Mouse (Mus musculus): Measurements from ENCODE around the gene Tmem259. TPM values are rescaled to one million over a fixed set of nuclear protein-coding genes. Genes with fewer than 3 reads are reported as not detected.

Gene Tmem259
- polyA plus RNA-seq, 1 experiment from 2014 or later: 8.2 TPM

GRCm38 (mm10) chr10:79976722-79977107, 7.4 kb downstream of the Tmem259 start:
- Histone ChIP-seq H3K9me3 (replicated peaks) (peaks cover 35% of the 10 kb centered on the region), H3K4me3 (replicated peaks) (no peak overlapping the region), H3K4me1 (replicated peaks) (peaks cover 16% of the 10 kb centered on the region), H3K27ac (no peak overlapping the region), H3K9ac (no peak overlapping the region), H3K27me3 (peaks cover 20% of the 10 kb centered on the region), H3K36me3 (peaks cover 64% of the 10 kb centered on the region), H3K4me2 (no peak overlapping the region)
- no peak for ATAC-seq (ENCODE audit: low read depth)
- WGBS (ENCODE audit: insufficient replicate concordance): 93% methylated on average over 28 of the region's 36 CpGs
- no peak for DNase-seq

GRCm38 (mm10) chr10:79976071-79976721, 7.9 kb downstream of the Tmem259 start:
- no peak overlapping the region for H3K4me3 ChIP-seq (replicated peaks)
- H3K36me3 ChIP-seq: peaks cover 59% of the 10 kb centered on the region
- H3K4me2 ChIP-seq: no peak overlapping the region
- DNase-seq (no peak), ATAC-seq (ENCODE audit: low read depth) (no peak)
- no peak overlapping the region for H3K9ac ChIP-seq
- 92% methylated on average over 28 of the region's 28 CpGs for WGBS (ENCODE audit: insufficient replicate concordance)
- no peak overlapping the region for H3K27ac ChIP-seq
- H3K4me1 ChIP-seq (replicated peaks): peaks cover 11% of the 10 kb centered on the region
- H3K27me3 ChIP-seq: peaks cover 25% of the 10 kb centered on the region
- H3K9me3 ChIP-seq (replicated peaks): peaks cover 35% of the 10 kb centered on the region

GRCm38 (mm10) chr10:79974668-79975067, 9.5 kb downstream of the Tmem259 start:
- ATAC-seq (ENCODE audit: low read depth) (no peak), DNase-seq (no peak)
- Histone ChIP-seq H3K4me1 (replicated peaks) (peaks cover 8% of the 10 kb centered on the region), H3K27ac (no peak overlapping the region), H3K4me3 (replicated peaks) (no peak overlapping the region), H3K9ac (no peak overlapping the region), H3K36me3 (peaks cover 48% of the 10 kb centered on the region), H3K9me3 (replicated peaks) (peaks cover 35% of the 10 kb centered on the region), H3K4me2 (no peak overlapping the region), H3K27me3 (peaks cover 41% of the 10 kb centered on the region)
- WGBS (ENCODE audit: insufficient replicate concordance): 68% methylated on average over 8 of the region's 8 CpGs

GRCm38 (mm10) chr10:79974087-79974486, 10.0 kb downstream of the Tmem259 start:
- no peak for ATAC-seq (ENCODE audit: low read depth)

GRCm38 (mm10) chr10:79972831-79973230, 11.3 kb downstream of the Tmem259 start:
- Histone ChIP-seq H3K27me3 (peaks cover 55% of the 10 kb centered on the region), H3K36me3 (peaks cover 38% of the 10 kb centered on the region), H3K4me1 (replicated peaks) (peaks cover 8% of the 10 kb centered on the region), H3K4me2 (no peak overlapping the region), H3K9ac (no peak overlapping the region), H3K4me3 (replicated peaks) (no peak overlapping the region), H3K27ac (no peak overlapping the region), H3K9me3 (replicated peaks) (peaks cover 25% of the 10 kb centered on the region)
- no peak for ATAC-seq (ENCODE audit: low read depth)
- 52% methylated on average over 14 of the region's 14 CpGs for WGBS (ENCODE audit: insufficient replicate concordance)
- no peak for DNase-seq

More at GRCm38 (mm10) chr10:79974087-79974486, 10.0 kb downstream of the Tmem259 start:
- Histone ChIP-seq H3K4me2 (no peak overlapping the region), H3K36me3 (peaks cover 42% of the 10 kb centered on the region), H3K9me3 (replicated peaks) (peaks cover 35% of the 10 kb centered on the region), H3K27ac (no peak overlapping the region), H3K27me3 (peaks cover 46% of the 10 kb centered on the region), H3K4me1 (replicated peaks) (peaks cover 8% of the 10 kb centered on the region), H3K9ac (no peak overlapping the region), H3K4me3 (replicated peaks) (no peak overlapping the region)
- 88% methylated on average over 21 of the region's 21 CpGs for WGBS (ENCODE audit: insufficient replicate concordance)
- no peak for DNase-seq

- peaks cover 8% of the 10 kb centered on the region for H3K4me1 ChIP-seq (replicated peaks)
- WGBS (ENCODE audit: insufficient replicate concordance): 7% methylated on average over 21 of the region's 21 CpGs
- H3K4me2 ChIP-seq: peak overlapping the region; percentile 51
- H3K27me3 ChIP-seq: peaks cover 55% of the 10 kb centered on the region
- peaks cover 8% of the 10 kb centered on the region for H3K9me3 ChIP-seq (replicated peaks)
- peak overlapping the region; percentile 5; the same call in 1 of the 2 replicates for H3K9ac ChIP-seq
- H3K4me3 ChIP-seq (replicated peaks): peak overlapping the region; percentile 32
- H3K27ac ChIP-seq: no peak overlapping the region
- ATAC-seq (ENCODE audit: low read depth) (no peak), DNase-seq (no peak)
- H3K36me3 ChIP-seq: peaks cover 38% of the 10 kb centered on the region
These were observed 13.0 kb downstream of the Tmem259 start for GRCm38 (mm10) chr10:79971183-79971497.

GRCm38 (mm10) chr10:79970415-79971182, 13.5 kb downstream of the Tmem259 start, which contains the start of gene Grin3b:
Gene Grin3b (plus strand): TSS chr10:79970715.
- DNase-seq (no peak), ATAC-seq (ENCODE audit: low read depth) (0 out of 2 replicates have a peak, but pooled peaks have one; percentile 9)
- Histone ChIP-seq H3K36me3 (peaks cover 38% of the 10 kb centered on the region), H3K4me3 (replicated peaks) (peak within 1 kb of the TSS; percentile 32), H3K9me3 (replicated peaks) (peaks cover 4% of the 10 kb centered on the region; the same call in 1 of the 2 replicates), H3K27ac (no peak within 1 kb of the TSS), H3K4me1 (replicated peaks) (peaks cover 8% of the 10 kb centered on the region), H3K27me3 (peaks cover 55% of the 10 kb centered on the region), H3K9ac (peak within 1 kb of the TSS; percentile 5; the same call in 1 of the 2 replicates), H3K4me2 (peak within 1 kb of the TSS; percentile 51)
- WGBS (ENCODE audit: insufficient replicate concordance): 6% methylated on average over 47 of the region's 47 CpGs

GRCm38 (mm10) chr10:79969124-79969568, 15.0 kb downstream of the Tmem259 start:
- H3K27me3 ChIP-seq: peaks cover 55% of the 10 kb centered on the region
- DNase-seq: no peak
- H3K4me1 ChIP-seq (replicated peaks): peaks cover 8% of the 10 kb centered on the region
- no peak overlapping the region for H3K9ac ChIP-seq
- WGBS (ENCODE audit: insufficient replicate concordance): 28% methylated on average over 3 of the region's 3 CpGs
- H3K4me3 ChIP-seq (replicated peaks): no peak overlapping the region
- no peak overlapping the region for H3K4me2 ChIP-seq
- no peaks in the 10 kb centered on the region; the same call in 1 of the 2 replicates for H3K9me3 ChIP-seq (replicated peaks)
- H3K27ac ChIP-seq: no peak overlapping the region
- ATAC-seq (ENCODE audit: low read depth): no peak
- H3K36me3 ChIP-seq: peaks cover 45% of the 10 kb centered on the region

GRCm38 (mm10) chr10:79968181-79968580, 15.9 kb downstream of the Tmem259 start:
- Histone ChIP-seq H3K9ac (no peak overlapping the region), H3K4me3 (replicated peaks) (no peak overlapping the region), H3K4me2 (no peak overlapping the region), H3K9me3 (replicated peaks) (no peaks in the 10 kb centered on the region), H3K36me3 (peaks cover 55% of the 10 kb centered on the region), H3K27me3 (peaks cover 49% of the 10 kb centered on the region), H3K4me1 (replicated peaks) (peaks cover 8% of the 10 kb centered on the region), H3K27ac (no peak overlapping the region)
- ATAC-seq (ENCODE audit: low read depth) (no peak), DNase-seq (no peak)
- 71% methylated on average over 1 of the region's 1 CpGs for WGBS (ENCODE audit: insufficient replicate concordance)

- no peak overlapping the region for H3K4me3 ChIP-seq (replicated peaks)
- H3K9me3 ChIP-seq (replicated peaks): no peaks in the 10 kb centered on the region
- no peak overlapping the region for H3K4me2 ChIP-seq
- H3K9ac ChIP-seq: no peak overlapping the region
- DNase-seq: no peak
- H3K4me1 ChIP-seq (replicated peaks): peaks cover 12% of the 10 kb centered on the region
- peaks cover 67% of the 10 kb centered on the region for H3K36me3 ChIP-seq
- 83% methylated on average over 5 of the region's 5 CpGs for WGBS (ENCODE audit: insufficient replicate concordance)
- ATAC-seq (ENCODE audit: low read depth): no peak
- no peak overlapping the region for H3K27ac ChIP-seq
- H3K27me3 ChIP-seq: peaks cover 37% of the 10 kb centered on the region
These were observed 17.2 kb downstream of the Tmem259 start for GRCm38 (mm10) chr10:79966886-79967400.

GRCm38 (mm10) chr10:79965325-79965724, 18.8 kb downstream of the Tmem259 start:
- no peak for DNase-seq
- ATAC-seq (ENCODE audit: low read depth): no peak
- WGBS (ENCODE audit: insufficient replicate concordance): 82% methylated on average over 5 of the region's 5 CpGs

More at GRCm38 (mm10) chr10:79965325-79965724, 18.8 kb downstream of the Tmem259 start:
- no peaks in the 10 kb centered on the region for H3K9me3 ChIP-seq (replicated peaks)
- H3K4me2 ChIP-seq: no peak overlapping the region
- H3K36me3 ChIP-seq: peaks cover 75% of the 10 kb centered on the region
- H3K4me3 ChIP-seq (replicated peaks): no peak overlapping the region
- peaks cover 19% of the 10 kb centered on the region for H3K4me1 ChIP-seq (replicated peaks)
- peaks cover 21% of the 10 kb centered on the region for H3K27me3 ChIP-seq
- no peak overlapping the region for H3K9ac ChIP-seq
- no peak overlapping the region for H3K27ac ChIP-seq
